Mouse (Mus musculus) forebrain, embryonic 11.5 days (tissue): ENCODE measurements around the gene Celf2. TPM values are rescaled to one million over a fixed set of nuclear protein-coding genes. Genes with fewer than 3 reads are reported as not detected.

Experiments used
- ATAC-seq: fragments of 200-750 bp; cut with Nextera tagmentation; replicated peaks from 2 replicates; pipeline ENCODE4 v1.8.0; 2017; ENCODE audit warnings: moderate TSS enrichment; ENCODE audit not compliant: low FRiP score
- DNase-seq: peaks from one replicate; pipeline ENCODE4 v3.0.0-alpha.2; 2017; ENCODE audit warnings: low spot score
- H3K27ac ChIP-seq: fragments of 300-500 bp; sonication (generic); 2 replicates; pipeline ENCODE4 v1.5.1; 2014; ENCODE audit warnings: low read depth, low read length
- H3K27me3 ChIP-seq: fragments of 300-500 bp; sonication (generic); 2 replicates; pipeline ENCODE4 v1.6.1; 2014; ENCODE audit warnings: mild to moderate bottlenecking, low read length, mixed read lengths; ENCODE audit not compliant: control insufficient read depth, insufficient read depth
- H3K36me3 ChIP-seq: fragments of 300-500 bp; sonication (generic); 2 replicates; pipeline ENCODE4 v1.6.1; 2014; ENCODE audit warnings: mild to moderate bottlenecking, low read length, moderate library complexity, mixed read lengths; ENCODE audit not compliant: control insufficient read depth, insufficient read depth
- H3K4me1 ChIP-seq: fragments of 300-500 bp; sonication (generic); replicated peaks from 2 replicates; pipeline ENCODE4 v1.6.1; 2014; ENCODE audit warnings: low read length, mixed read lengths; ENCODE audit not compliant: control insufficient read depth, insufficient read depth
- H3K4me2 ChIP-seq: fragments of 300-500 bp; sonication (generic); 2 replicates; pipeline ENCODE4 v1.6.1; 2014; ENCODE audit warnings: low read depth, mild to moderate bottlenecking, low read length, moderate library complexity, mixed read lengths; ENCODE audit not compliant: severe bottlenecking
- H3K4me3 ChIP-seq: fragments of 300-500 bp; sonication (generic); 2 replicates; pipeline ENCODE4 v1.5.1; 2014; ENCODE audit warnings: low read depth, low read length
- H3K9ac ChIP-seq: fragments of 300-500 bp; sonication (generic); 2 replicates; pipeline ENCODE4 v1.6.1; 2014; ENCODE audit warnings: low read length
- H3K9me3 ChIP-seq: fragments of 300-500 bp; sonication (generic); 2 replicates; pipeline ENCODE4 v1.6.1; 2016; ENCODE audit warnings: low read length, mixed read lengths; ENCODE audit not compliant: control insufficient read depth
- WGBS: fragments of 180-500 bp; shearing (Covaris S2); extraction: QIAGEN DNeasy Blood & Tissue Kit; methylation state at CpG from one replicate; pipeline ENCODE4 v1.1.7; 2014; 5-methylcytosine and 5-hydroxymethylcytosine counted together
- polyA plus RNA-seq: library from polyadenylated mRNA; unstranded; fragments of >200 nt; fragmentation: Nextera tagmentation; extraction: Ambion mirVana; gene quantifications from 2 replicates; pipeline ENCODE4 v1.2.1, GENCODE M21; 2014

The Celf2 gene
- polyA plus RNA-seq, 1 experiment from 2014 or later = 116 TPM

GRCm38 (mm10) chr2:7123366-7123765 is 386.0 kb downstream of the Celf2 start:
- Histone ChIP-seq H3K27me3 (no peaks in the 10 kb centered on the region), H3K4me2 (no peak overlapping the region), H3K27ac (no peak overlapping the region), H3K9ac (no peak overlapping the region), H3K36me3 (no peaks in the 10 kb centered on the region), H3K4me3 (no peak overlapping the region), H3K4me1 (no peaks in the 10 kb centered on the region), H3K9me3 (no peaks in the 10 kb centered on the region)
- ATAC-seq (no peak), DNase-seq (no peak)
- 87% methylated on average over 2 of the region's 2 CpGs for WGBS

DNA sequence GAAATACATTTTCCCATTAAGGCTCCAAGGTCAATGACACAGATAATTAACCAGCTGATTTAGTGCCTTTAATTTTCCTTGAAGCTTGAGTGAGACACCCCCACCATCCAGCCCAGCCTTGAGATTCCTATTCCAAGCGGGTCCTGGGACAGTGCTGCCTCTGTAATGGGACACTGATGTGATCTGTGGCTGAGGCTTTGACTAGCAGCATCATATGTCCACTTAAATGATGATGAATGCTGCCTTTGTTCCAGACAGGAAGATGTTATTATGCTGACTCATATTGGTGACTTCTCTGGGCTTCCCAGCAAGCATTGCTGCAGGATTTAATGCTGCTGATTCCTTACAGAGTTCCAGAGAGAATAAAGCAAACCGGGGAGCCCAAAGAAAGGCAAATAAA is 393.6 kb downstream of the Celf2 start:
- no peak overlapping the region for H3K4me3 ChIP-seq
- no peaks in the 10 kb centered on the region for H3K36me3 ChIP-seq
- no peak overlapping the region for H3K9ac ChIP-seq
- no peaks in the 10 kb centered on the region; the same call in 1 of the 2 replicates for H3K4me1 ChIP-seq
- no peaks in the 10 kb centered on the region for H3K27me3 ChIP-seq
- no peak overlapping the region for H3K4me2 ChIP-seq
- H3K27ac ChIP-seq = no peak overlapping the region
- no peak for ATAC-seq
- H3K9me3 ChIP-seq = no peaks in the 10 kb centered on the region
- no peak for DNase-seq
- WGBS = 11% methylated on average over 2 of the region's 2 CpGs

GRCm38 (mm10) chr2:7115161-7115560 is 394.2 kb downstream of the Celf2 start:
- H3K4me2 ChIP-seq = no peak overlapping the region
- no peak overlapping the region for H3K27ac ChIP-seq
- H3K9me3 ChIP-seq = no peaks in the 10 kb centered on the region
- ATAC-seq (no peak), DNase-seq (no peak)
- WGBS = 49% methylated on average over 3 of the region's 3 CpGs
- no peaks in the 10 kb centered on the region for H3K36me3 ChIP-seq
- H3K9ac ChIP-seq = no peak overlapping the region
- H3K4me1 ChIP-seq = no peaks in the 10 kb centered on the region; the same call in 1 of the 2 replicates
- no peak overlapping the region for H3K4me3 ChIP-seq
- no peaks in the 10 kb centered on the region for H3K27me3 ChIP-seq

- ATAC-seq (no peak), DNase-seq (no peak)
- no peaks in the 10 kb centered on the region for H3K27me3 ChIP-seq
- H3K9ac ChIP-seq = no peak overlapping the region
- no peaks in the 10 kb centered on the region; the same call in 1 of the 2 replicates for H3K4me1 ChIP-seq
- no peaks in the 10 kb centered on the region for H3K9me3 ChIP-seq
- no peak overlapping the region for H3K27ac ChIP-seq
- WGBS = 84% methylated on average over 4 of the region's 4 CpGs
- H3K4me2 ChIP-seq = no peak overlapping the region
- no peak overlapping the region for H3K4me3 ChIP-seq
- H3K36me3 ChIP-seq = no peaks in the 10 kb centered on the region
Measured at GRCm38 (mm10) chr2:7113738-7114137, 395.6 kb downstream of the Celf2 start.

DNA sequence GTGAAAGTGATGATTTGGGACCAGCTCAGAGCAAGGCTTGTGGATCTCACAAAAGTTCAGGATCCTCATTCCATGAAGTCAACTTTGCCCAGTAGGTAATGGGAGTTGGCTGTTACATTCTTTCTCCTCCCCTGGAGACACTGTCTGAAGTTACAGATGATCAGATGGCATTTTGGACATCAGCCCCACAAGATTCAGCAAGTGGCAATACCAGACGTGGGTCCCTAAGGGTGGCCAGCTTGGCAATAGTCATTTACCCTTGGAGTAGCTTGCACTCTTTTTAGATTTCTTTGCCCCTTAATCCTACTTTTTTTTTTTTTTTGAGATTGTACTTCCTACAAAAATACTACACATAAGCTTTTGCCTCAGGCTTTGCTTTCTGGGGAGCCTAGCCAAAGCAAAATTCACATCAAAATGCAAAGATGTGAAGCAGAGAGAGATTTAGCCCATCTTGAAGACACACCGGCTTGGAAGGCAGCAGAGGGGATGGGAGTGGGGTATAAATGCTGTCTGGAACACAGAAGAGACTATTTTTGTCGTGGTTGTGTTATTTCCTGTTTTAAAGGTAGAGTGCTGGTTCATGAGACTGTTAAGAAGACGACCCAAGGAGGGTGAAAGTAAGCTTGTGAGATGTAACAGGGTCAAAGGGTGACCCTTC is 397.1 kb downstream of the Celf2 start:
- WGBS = 61% methylated on average over 4 of the region's 4 CpGs
- Histone ChIP-seq H3K9ac (no peak overlapping the region), H3K4me2 (no peak overlapping the region), H3K27ac (no peak overlapping the region), H3K4me1 (no peaks in the 10 kb centered on the region; the same call in 1 of the 2 replicates), H3K9me3 (no peaks in the 10 kb centered on the region), H3K4me3 (no peak overlapping the region), H3K27me3 (no peaks in the 10 kb centered on the region), H3K36me3 (no peaks in the 10 kb centered on the region)
- ATAC-seq = no peak
- DNase-seq = no peak

- H3K4me1 ChIP-seq = peaks cover 4% of the 10 kb centered on the region; the same call in 1 of the 2 replicates
- no peak overlapping the region for H3K4me2 ChIP-seq
- no peak overlapping the region for H3K27ac ChIP-seq
- no peaks in the 10 kb centered on the region for H3K27me3 ChIP-seq
- no peaks in the 10 kb centered on the region for H3K9me3 ChIP-seq
- no peak overlapping the region for H3K4me3 ChIP-seq
- H3K36me3 ChIP-seq = no peaks in the 10 kb centered on the region
- 49% methylated on average over 3 of the region's 3 CpGs for WGBS
- DNase-seq (no peak), ATAC-seq (no peak)
- no peak overlapping the region for H3K9ac ChIP-seq
Measured at GRCm38 (mm10) chr2:7093414-7093813, 415.9 kb downstream of the Celf2 start.

- no peak overlapping the region for H3K4me3 ChIP-seq
- H3K4me2 ChIP-seq = no peak overlapping the region
- WGBS = 94% methylated on average over 5 of the region's 5 CpGs
- peaks cover 4% of the 10 kb centered on the region; the same call in 1 of the 2 replicates for H3K4me1 ChIP-seq
- no peaks in the 10 kb centered on the region for H3K9me3 ChIP-seq
- DNase-seq = no peak
- no peak overlapping the region for H3K9ac ChIP-seq
- H3K27ac ChIP-seq = no peak overlapping the region
- H3K27me3 ChIP-seq = no peaks in the 10 kb centered on the region
- H3K36me3 ChIP-seq = no peaks in the 10 kb centered on the region
- no peak for ATAC-seq
Measured at GRCm38 (mm10) chr2:7092641-7093040, 416.7 kb downstream of the Celf2 start.

DNA sequence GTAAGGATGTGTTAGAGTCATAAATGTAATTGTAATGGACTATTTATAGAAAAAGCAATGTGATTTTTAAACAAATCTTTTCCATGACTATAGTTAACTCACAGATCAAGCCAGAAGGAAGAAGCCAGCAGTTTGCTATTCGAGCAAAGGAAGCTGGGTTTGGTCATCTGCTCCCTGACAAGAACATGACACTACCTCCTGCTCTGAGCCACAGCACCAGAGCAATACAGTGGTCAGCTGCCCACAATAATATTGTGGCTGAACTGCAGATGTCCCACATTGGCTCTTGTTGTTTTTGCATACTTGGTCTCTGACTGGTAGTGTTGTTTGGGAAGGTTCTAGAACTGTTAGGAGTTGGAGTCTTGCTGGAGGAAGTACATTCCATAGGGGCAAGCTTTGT is 418.9 kb downstream of the Celf2 start:
- DNase-seq = no peak
- 94% methylated on average over 1 of the region's 1 CpGs for WGBS
- no peaks in the 10 kb centered on the region for H3K27me3 ChIP-seq
- H3K27ac ChIP-seq = no peak overlapping the region
- no peaks in the 10 kb centered on the region for H3K9me3 ChIP-seq
- no peak overlapping the region for H3K4me3 ChIP-seq
- ATAC-seq = no peak
- H3K9ac ChIP-seq = no peak overlapping the region
- H3K4me1 ChIP-seq = peaks cover 4% of the 10 kb centered on the region; the same call in 1 of the 2 replicates
- no peak overlapping the region for H3K4me2 ChIP-seq
- no peaks in the 10 kb centered on the region for H3K36me3 ChIP-seq
